Mouse (Mus musculus) kidney, embryonic 15.5 days (tissue): ENCODE measurements around the gene Pacsin2. TPM values are rescaled to one million over a fixed set of nuclear protein-coding genes. Genes with fewer than 3 reads are reported as not detected.
A peak's percentile ranks its signal among the peaks of the same experiment; 100 is the strongest.

ENCODE experiments used
- ATAC-seq: fragments of 200-750 bp; cut with Nextera tagmentation; replicated peaks from 2 replicates; pipeline ENCODE4 v1.8.0; 2017; ENCODE audit warnings: moderate TSS enrichment; ENCODE audit not compliant: low FRiP score
- H3K27ac ChIP-seq: fragments of 300-500 bp; sonication (generic); 2 replicates; pipeline ENCODE4 v1.5.1; 2015; ENCODE audit warnings: mild to moderate bottlenecking, inconsistent platforms
- H3K27me3 ChIP-seq: fragments of 300-500 bp; sonication (generic); 2 replicates; pipeline ENCODE4 v1.6.1; 2015; ENCODE audit warnings: inconsistent platforms
- H3K36me3 ChIP-seq: fragments of 300-500 bp; sonication (generic); 2 replicates; pipeline ENCODE4 v1.6.1; 2015; ENCODE audit warnings: inconsistent platforms
- H3K4me1 ChIP-seq: fragments of 300-500 bp; sonication (generic); 2 replicates; pipeline ENCODE4 v1.6.1; 2015; ENCODE audit warnings: inconsistent platforms
- H3K4me2 ChIP-seq: fragments of 300-500 bp; sonication (generic); 2 replicates; pipeline ENCODE4 v1.6.1; 2015; ENCODE audit warnings: moderate library complexity, mild to moderate bottlenecking, inconsistent platforms
- H3K4me3 ChIP-seq: fragments of 300-500 bp; sonication (generic); replicated peaks from 2 replicates; pipeline ENCODE4 v1.5.1; 2015; ENCODE audit warnings: mild to moderate bottlenecking, inconsistent platforms
- H3K9ac ChIP-seq: fragments of 300-500 bp; sonication (generic); 2 replicates; pipeline ENCODE4 v1.6.1; 2015; ENCODE audit warnings: mild to moderate bottlenecking, inconsistent platforms
- H3K9me3 ChIP-seq: fragments of 300-500 bp; sonication (generic); replicated peaks from 2 replicates; pipeline ENCODE4 v1.6.1; 2016; ENCODE audit warnings: inconsistent platforms
- WGBS: fragments of 180-500 bp; shearing (Covaris S2); methylation state at CpG from one replicate; pipeline ENCODE4 v1.1.7; 2015; ENCODE audit warnings: mixed read lengths; 5-methylcytosine and 5-hydroxymethylcytosine counted together
- polyA plus RNA-seq: library from polyadenylated mRNA; unstranded; fragments of >200 nt; fragmentation: Nextera tagmentation; extraction: Ambion mirVana; gene quantifications from 2 replicates; pipeline ENCODE4 v1.2.1, GENCODE M21; 2015

Pacsin2 gene
- polyA plus RNA-seq, 1 experiment from 2014 or later: 76.4 TPM

DNA sequence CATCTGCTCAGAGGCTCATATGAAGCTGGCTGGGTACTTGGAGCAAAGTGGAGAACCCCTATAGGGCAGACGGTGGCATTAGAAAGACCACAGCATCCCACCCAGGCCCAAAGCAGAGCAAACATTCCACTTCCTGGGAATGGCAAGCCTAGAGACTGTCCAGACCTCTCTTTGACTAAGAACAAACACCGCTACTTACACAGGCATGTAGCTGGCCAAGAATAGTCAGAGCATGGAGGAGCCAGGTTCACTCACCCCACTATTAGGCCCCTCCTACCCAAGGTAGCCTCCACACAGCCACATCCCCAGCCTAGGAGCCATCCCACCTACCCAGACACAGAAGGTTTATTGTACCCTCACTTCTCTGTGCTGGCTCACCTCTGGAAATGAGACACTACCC, 18.5 kb downstream of the Pacsin2 start:
- Histone ChIP-seq H3K4me2 (no peak overlapping the region), H3K4me1 (peaks cover 49% of the 10 kb centered on the region), H3K27me3 (no peaks in the 10 kb centered on the region), H3K9me3 (no peaks in the 10 kb centered on the region), H3K36me3 (no peaks in the 10 kb centered on the region), H3K4me3 (no peak overlapping the region), H3K27ac (no peak overlapping the region), H3K9ac (no peak overlapping the region)
- no peak for ATAC-seq
- WGBS: 78% methylated on average over 2 of the region's 2 CpGs

DNA sequence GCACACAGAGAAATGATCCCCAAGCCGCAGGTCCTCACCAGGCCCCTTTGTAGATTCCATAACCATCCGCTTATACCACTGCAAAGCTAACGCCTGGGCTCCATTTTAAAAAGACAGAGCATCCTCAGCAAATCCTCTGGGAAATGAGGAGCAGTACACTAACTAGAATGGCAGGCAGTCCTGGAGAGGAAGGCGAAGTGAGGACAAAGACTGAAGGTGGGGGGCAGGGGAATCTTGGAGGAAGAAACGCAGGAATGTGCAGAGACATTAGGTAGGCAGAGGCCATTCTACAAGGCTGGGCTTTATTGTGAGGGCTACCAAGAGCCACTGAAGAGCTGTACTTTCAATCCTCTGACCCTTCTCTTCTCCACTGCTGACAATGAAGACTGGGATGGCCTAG, 19.0 kb downstream of the Pacsin2 start:
- Histone ChIP-seq H3K27me3 (no peaks in the 10 kb centered on the region), H3K27ac (no peak overlapping the region), H3K4me2 (no peak overlapping the region), H3K4me3 (no peak overlapping the region), H3K36me3 (no peaks in the 10 kb centered on the region), H3K4me1 (peaks cover 52% of the 10 kb centered on the region), H3K9me3 (no peaks in the 10 kb centered on the region), H3K9ac (no peak overlapping the region)
- no peak for ATAC-seq
- 78% methylated on average over 5 of the region's 5 CpGs for WGBS

DNA sequence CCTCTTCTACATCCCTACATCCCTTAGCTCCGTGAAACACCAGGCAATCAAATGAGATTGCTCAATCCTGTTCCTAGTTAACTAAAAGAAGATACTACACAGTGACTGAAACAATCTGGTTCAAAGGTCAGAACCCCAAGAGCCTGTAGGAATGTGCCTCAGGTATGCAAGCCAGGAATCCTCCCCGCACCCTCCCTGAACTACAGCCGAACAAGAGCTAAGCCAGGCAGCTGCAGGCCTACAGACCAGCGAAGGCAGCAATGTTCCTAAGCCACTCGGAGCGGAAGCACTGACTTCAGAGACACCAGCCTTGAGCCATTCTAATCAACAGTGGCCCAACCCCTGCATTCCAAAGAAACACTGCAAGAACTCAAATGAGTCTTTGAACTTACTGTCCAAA, 20.0 kb downstream of the Pacsin2 start:
- Histone ChIP-seq H3K27me3 (no peaks in the 10 kb centered on the region), H3K27ac (no peak overlapping the region), H3K36me3 (no peaks in the 10 kb centered on the region), H3K4me3 (no peak overlapping the region), H3K9ac (no peak overlapping the region), H3K4me2 (no peak overlapping the region), H3K9me3 (no peaks in the 10 kb centered on the region), H3K4me1 (peaks cover 52% of the 10 kb centered on the region)
- 67% methylated on average over 6 of the region's 6 CpGs for WGBS
- ATAC-seq: peak; percentile 49; the same call in 1 of the 2 replicates

- Histone ChIP-seq H3K36me3 (no peaks in the 10 kb centered on the region), H3K27ac (no peak overlapping the region), H3K9me3 (no peaks in the 10 kb centered on the region), H3K4me3 (no peak overlapping the region), H3K27me3 (no peaks in the 10 kb centered on the region), H3K9ac (no peak overlapping the region), H3K4me1 (peaks cover 40% of the 10 kb centered on the region), H3K4me2 (no peak overlapping the region)
- ATAC-seq: no peak
- 80% methylated on average over 4 of the region's 4 CpGs for WGBS
These were observed 21.8 kb downstream of the Pacsin2 start for GRCm38 (mm10) chr15:83442495-83443037.

GRCm38 (mm10) chr15:83440726-83441125, 23.7 kb downstream of the Pacsin2 start:
- H3K9me3 ChIP-seq: no peaks in the 10 kb centered on the region
- no peak overlapping the region for H3K4me3 ChIP-seq
- H3K4me2 ChIP-seq: no peak overlapping the region
- no peak overlapping the region for H3K9ac ChIP-seq
- H3K36me3 ChIP-seq: no peaks in the 10 kb centered on the region
- ATAC-seq: no peak
- H3K27me3 ChIP-seq: no peaks in the 10 kb centered on the region
- H3K27ac ChIP-seq: no peak overlapping the region
- H3K4me1 ChIP-seq: peaks cover 36% of the 10 kb centered on the region
- WGBS: 63% methylated on average over 5 of the region's 5 CpGs

- Histone ChIP-seq H3K9ac (no peak overlapping the region), H3K36me3 (no peaks in the 10 kb centered on the region), H3K27ac (no peak overlapping the region), H3K9me3 (no peaks in the 10 kb centered on the region), H3K4me1 (peaks cover 43% of the 10 kb centered on the region), H3K4me2 (no peak overlapping the region), H3K27me3 (no peaks in the 10 kb centered on the region), H3K4me3 (no peak overlapping the region)
- WGBS: 94% methylated on average over 9 of the region's 9 CpGs
- ATAC-seq: no peak
These were observed 27.9 kb downstream of the Pacsin2 start for GRCm38 (mm10) chr15:83436541-83436940.

- H3K4me1 ChIP-seq: peaks cover 43% of the 10 kb centered on the region
- WGBS: 81% methylated on average over 8 of the region's 8 CpGs
- H3K27me3 ChIP-seq: no peaks in the 10 kb centered on the region
- ATAC-seq: no peak
- H3K4me2 ChIP-seq: no peak overlapping the region
- no peaks in the 10 kb centered on the region for H3K9me3 ChIP-seq
- no peak overlapping the region for H3K4me3 ChIP-seq
- H3K36me3 ChIP-seq: no peaks in the 10 kb centered on the region
- H3K27ac ChIP-seq: 0 out of 2 replicates have a peak overlapping the region, but pooled peaks have one; percentile 15
- H3K9ac ChIP-seq: no peak overlapping the region
These were observed 28.9 kb downstream of the Pacsin2 start for GRCm38 (mm10) chr15:83435324-83436090.

DNA sequence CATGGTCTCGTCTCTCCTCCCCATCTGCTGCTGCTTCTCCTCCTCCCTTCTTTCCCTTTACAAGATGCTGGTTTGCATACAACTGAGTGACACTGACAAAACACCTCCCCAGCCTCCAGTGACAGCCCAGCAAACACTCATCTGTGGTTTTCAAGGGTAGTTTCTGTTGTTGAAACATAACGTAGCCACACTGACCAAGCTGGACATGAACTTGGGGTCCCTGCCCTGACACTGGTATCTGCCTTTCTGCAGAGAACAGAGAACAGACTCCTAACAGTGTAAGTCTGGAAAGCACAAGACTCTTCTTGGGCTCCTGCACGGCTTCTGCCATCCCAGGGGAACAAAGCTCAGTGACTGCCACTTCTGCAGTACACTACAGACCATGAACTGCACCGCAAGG, 29.7 kb downstream of the Pacsin2 start:
- 76% methylated on average over 4 of the region's 4 CpGs for WGBS
- no peaks in the 10 kb centered on the region for H3K36me3 ChIP-seq
- H3K4me2 ChIP-seq: no peak overlapping the region
- H3K9ac ChIP-seq: no peak overlapping the region
- H3K9me3 ChIP-seq: no peaks in the 10 kb centered on the region
- no peaks in the 10 kb centered on the region for H3K27me3 ChIP-seq
- H3K4me1 ChIP-seq: peaks cover 48% of the 10 kb centered on the region
- no peak overlapping the region for H3K4me3 ChIP-seq
- ATAC-seq: no peak
- H3K27ac ChIP-seq: no peak overlapping the region

GRCm38 (mm10) chr15:83433344-83433743, 31.1 kb downstream of the Pacsin2 start:
- Histone ChIP-seq H3K27ac (peak overlapping the region; percentile 88), H3K36me3 (no peaks in the 10 kb centered on the region), H3K9me3 (no peaks in the 10 kb centered on the region), H3K4me1 (peaks cover 52% of the 10 kb centered on the region), H3K4me2 (no peak overlapping the region), H3K27me3 (no peaks in the 10 kb centered on the region), H3K4me3 (no peak overlapping the region), H3K9ac (no peak overlapping the region)
- WGBS: 77% methylated on average over 2 of the region's 2 CpGs
- ATAC-seq: no peak

DNA sequence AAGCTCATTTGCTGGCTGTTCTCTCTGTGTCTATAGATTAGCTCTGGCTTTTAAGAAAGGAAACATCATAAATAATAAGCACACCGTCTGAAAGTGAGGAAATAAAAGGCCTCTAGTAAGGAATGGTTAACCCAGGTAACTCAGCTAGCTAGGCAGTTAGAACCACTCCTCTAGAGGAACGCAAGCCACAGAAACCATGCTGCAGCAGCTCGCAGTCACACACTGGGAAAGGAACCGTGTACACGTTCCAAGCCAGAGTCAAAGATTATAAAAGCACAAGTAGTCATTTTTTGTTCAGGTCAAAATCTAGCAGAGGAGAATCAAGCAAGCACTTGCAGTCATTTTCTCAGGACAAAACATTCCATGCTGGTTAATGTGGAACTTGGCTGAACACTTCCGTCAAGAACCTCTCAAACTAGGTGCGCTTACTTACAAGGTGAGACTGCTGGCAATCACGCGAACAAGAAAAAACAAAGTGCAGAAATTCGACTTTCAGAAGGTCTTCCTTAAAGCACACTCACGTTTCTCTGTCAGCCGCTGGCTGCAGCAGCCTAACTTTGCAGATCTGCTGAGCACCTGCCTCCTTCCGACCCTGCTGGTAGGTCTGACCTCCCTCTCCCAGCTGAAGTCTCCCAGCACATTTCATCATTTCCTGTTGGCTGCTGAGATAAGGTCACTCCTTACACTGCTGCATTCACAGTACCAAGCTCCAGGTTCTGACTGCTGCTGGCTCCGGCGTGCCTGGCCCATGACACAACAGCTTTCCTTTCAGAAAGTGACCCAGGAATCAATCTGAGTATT, 32.0 kb downstream of the Pacsin2 start:
- no peaks in the 10 kb centered on the region for H3K27me3 ChIP-seq
- peak overlapping the region; percentile 11; the same call in 1 of the 2 replicates for H3K4me3 ChIP-seq
- H3K4me2 ChIP-seq: peak overlapping the region; percentile 44
- 39% methylated on average over 15 of the region's 15 CpGs for WGBS
- H3K9me3 ChIP-seq: no peaks in the 10 kb centered on the region
- H3K36me3 ChIP-seq: no peaks in the 10 kb centered on the region
- H3K9ac ChIP-seq: no peak overlapping the region
- peak overlapping the region; percentile 88 for H3K27ac ChIP-seq
- ATAC-seq: peak; percentile 79
- peaks cover 61% of the 10 kb centered on the region for H3K4me1 ChIP-seq

DNA sequence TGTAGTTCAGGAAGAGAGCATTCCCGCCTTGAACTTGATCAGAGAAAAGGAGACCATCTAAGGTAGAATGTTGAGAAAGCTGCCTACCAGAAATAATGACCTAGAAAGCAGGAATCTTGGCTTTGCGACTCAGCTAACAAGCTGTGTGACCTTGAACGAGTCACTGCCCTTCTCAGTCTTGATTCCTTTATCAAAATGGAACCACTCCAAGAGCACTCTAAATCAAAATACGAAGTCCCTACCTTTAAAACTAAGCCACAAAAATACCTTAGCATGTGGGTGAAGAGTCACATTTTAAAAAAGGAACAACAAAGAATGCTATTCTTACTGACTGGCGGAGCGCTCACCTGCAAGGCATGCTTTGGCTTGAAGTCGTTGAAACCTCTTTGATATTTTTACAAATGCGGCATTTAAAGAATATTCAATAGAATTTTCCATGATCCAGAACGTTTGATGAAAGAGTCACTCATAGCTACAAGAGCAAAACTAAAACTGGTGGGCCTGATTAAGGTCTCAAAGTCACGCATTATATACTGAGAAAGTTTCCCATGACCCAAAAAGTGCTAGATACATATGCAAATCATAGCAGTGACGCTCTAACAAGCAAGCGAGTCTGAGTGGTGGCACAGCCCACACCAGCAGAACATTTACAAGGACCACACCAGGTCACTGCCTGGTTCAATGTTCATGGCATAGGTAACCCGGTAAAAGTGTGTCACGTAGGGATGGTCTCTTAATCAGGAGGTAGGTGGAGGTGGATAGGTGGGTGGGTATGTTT, 33.2 kb downstream of the Pacsin2 start:
- peak overlapping the region; percentile 88; the same call in 1 of the 2 replicates for H3K27ac ChIP-seq
- no peak overlapping the region for H3K9ac ChIP-seq
- peaks cover 72% of the 10 kb centered on the region for H3K4me1 ChIP-seq
- H3K27me3 ChIP-seq: no peaks in the 10 kb centered on the region
- no peaks in the 10 kb centered on the region for H3K9me3 ChIP-seq
- ATAC-seq: no peak
- H3K36me3 ChIP-seq: no peaks in the 10 kb centered on the region
- WGBS: 86% methylated on average over 14 of the region's 14 CpGs
- no peak overlapping the region for H3K4me3 ChIP-seq
- no peak overlapping the region for H3K4me2 ChIP-seq
